In the genomic region with DNA sequence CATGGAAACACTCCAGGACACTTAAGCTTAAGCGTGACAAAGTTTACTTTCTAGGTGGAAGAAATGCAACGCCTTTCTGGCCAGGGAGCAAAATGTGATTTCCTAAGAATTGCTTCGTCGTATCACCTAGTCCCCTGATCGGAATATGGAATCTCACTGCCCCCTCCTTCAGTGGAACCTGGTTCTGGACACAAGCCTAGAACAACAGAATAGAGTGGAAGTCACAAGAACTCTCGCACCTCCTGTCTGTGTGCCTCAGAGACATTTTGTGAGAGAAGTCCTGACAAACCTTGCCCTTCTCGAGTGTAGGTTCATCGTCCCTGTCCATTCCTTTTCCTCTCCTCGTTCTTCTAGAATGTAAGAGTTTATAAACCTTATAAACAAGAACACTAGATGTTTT, we compare ENCODE assay signal across 8 mouse cellular contexts. TPM values are rescaled to one million over a fixed set of nuclear protein-coding genes. Genes with fewer than 3 reads are reported as not detected.
DNase-seq lines count a peak whose midpoint lies in the region; ATAC-seq and TF ChIP-seq lines count a peak whose summit lies in the region.

No protein-coding gene starts in this region.

- 51% methylated on average over 9 of the region's 9 CpGs for WGBS in heart, embryonic 13.5 days
- 72% methylated on average over 9 of the region's 9 CpGs for WGBS in hindbrain, embryonic 15.5 days
- 75% methylated on average over 9 of the region's 9 CpGs for WGBS in midbrain, embryonic 14.5 days

- no peaks in the 10 kb centered on the region for H3K27me3 ChIP-seq in heart, embryonic 13.5 days (replicated peaks)
- H3K27me3 ChIP-seq in hindbrain, embryonic 15.5 days: no peaks in the 10 kb centered on the region
- no peaks in the 10 kb centered on the region for H3K27me3 ChIP-seq in midbrain, embryonic 14.5 days (ENCODE audit: control insufficient read depth, insufficient read depth, low read length)

- ATAC-seq in heart, embryonic 13.5 days (ENCODE audit: extremely low read depth, insufficient number of reproducible peaks, low FRiP score, low TSS enrichment): no peak
- no peak for ATAC-seq in hindbrain, embryonic 15.5 days (ENCODE audit: low FRiP score, low read depth)
- ATAC-seq in midbrain, embryonic 14.5 days (ENCODE audit: low FRiP score, low TSS enrichment): no peak

- H3K4me2 ChIP-seq in heart, embryonic 13.5 days: peak overlapping the region; percentile 86
- H3K4me2 ChIP-seq in hindbrain, embryonic 15.5 days: peak overlapping the region; percentile 87
- peak overlapping the region; percentile 76 for H3K4me2 ChIP-seq in midbrain, embryonic 14.5 days (ENCODE audit: low read length)

- H3K27ac ChIP-seq in heart, embryonic 13.5 days (replicated peaks): peak overlapping the region; percentile 96
- peak overlapping the region; percentile 72; the same call in 1 of the 2 replicates for H3K27ac ChIP-seq in bone marrow macrophage, adult 2 months (ENCODE audit: insufficient read depth, low read depth, low read length)
- H3K27ac ChIP-seq in hindbrain, embryonic 15.5 days (replicated peaks): peak overlapping the region; percentile 69
- no peak overlapping the region for H3K27ac ChIP-seq in midbrain, embryonic 14.5 days (replicated peaks; ENCODE audit: low read depth, low read length)

- H3K4me1 ChIP-seq in heart, embryonic 13.5 days: peaks cover 10% of the 10 kb centered on the region
- peaks cover 5% of the 10 kb centered on the region; the same call in 1 of the 2 replicates for H3K4me1 ChIP-seq in bone marrow macrophage, adult 2 months (ENCODE audit: control insufficient read depth, insufficient read depth, low read length)
- H3K4me1 ChIP-seq in hindbrain, embryonic 15.5 days (replicated peaks): peaks cover 13% of the 10 kb centered on the region
- peaks cover 4% of the 10 kb centered on the region; the same call in 1 of the 2 replicates for H3K4me1 ChIP-seq in midbrain, embryonic 14.5 days (ENCODE audit: control insufficient read depth, insufficient read depth, low read length)

- no peak for TF ChIP-seq CTCF in bone marrow macrophage, adult 2 months (IDR thresholded peaks at IDR 0.05; ENCODE audit: low read depth, low read length)

- no peaks in the 10 kb centered on the region; the same call in 1 of the 2 replicates for H3K9me3 ChIP-seq in heart, embryonic 13.5 days
- no peaks in the 10 kb centered on the region for H3K9me3 ChIP-seq in hindbrain, embryonic 15.5 days
- H3K9me3 ChIP-seq in midbrain, embryonic 14.5 days (ENCODE audit: control insufficient read depth, low read length): no peaks in the 10 kb centered on the region

- peak overlapping the region; percentile 90 for H3K9ac ChIP-seq in heart, embryonic 13.5 days
- peak overlapping the region; percentile 45 for H3K9ac ChIP-seq in hindbrain, embryonic 15.5 days
- H3K9ac ChIP-seq in midbrain, embryonic 14.5 days (replicated peaks; ENCODE audit: low read length): peak overlapping the region; percentile 61

- peak overlapping the region; percentile 80 for H3K4me3 ChIP-seq in heart, embryonic 13.5 days
- peak overlapping the region; percentile 74 for H3K4me3 ChIP-seq in bone marrow macrophage, adult 2 months (ENCODE audit: insufficient read depth, low read length)
- peak overlapping the region; percentile 52 for H3K4me3 ChIP-seq in hindbrain, embryonic 15.5 days
- H3K4me3 ChIP-seq in midbrain, embryonic 14.5 days (replicated peaks; ENCODE audit: low read depth, low read length): peak overlapping the region; percentile 46

- no peak for TF ChIP-seq POLR2A in bone marrow macrophage, adult 2 months (IDR thresholded peaks at IDR 0.05; ENCODE audit: borderline replicate concordance, low read depth, low read length)

- H3K36me3 ChIP-seq in heart, embryonic 13.5 days: peaks cover 13% of the 10 kb centered on the region
- no peaks in the 10 kb centered on the region for H3K36me3 ChIP-seq in hindbrain, embryonic 15.5 days
- H3K36me3 ChIP-seq in midbrain, embryonic 14.5 days (ENCODE audit: control insufficient read depth, insufficient read depth, low read length): no peaks in the 10 kb centered on the region

- no peak for DNase-seq in heart, postnatal 4 days
- DNase-seq in midbrain, embryonic 14.5 days: no peak
- DNase-seq in layer of hippocampus, postnatal 14 days (ENCODE audit: low spot score in 2 of 2): no peak
- DNase-seq in thymus, postnatal 36 days: no peak
- DNase-seq in cerebellum, postnatal 4 days (ENCODE audit: low spot score in 2 of 2): no peak

RNA-seq across cellular contexts. Expression of a gene that starts 0.7 kb away (rescaled TPM):
- 1.2 and 2.2 TPM in 2 replicates for polyA plus RNA-seq in heart, embryonic 13.5 days (2015; fragmentation: Nextera tagmentation; extraction: Ambion mirVana)
- total RNA-seq in heart, postnatal 4 days (2021): 1 to 10 TPM in 1 of 2 experiments, under 1 TPM in 1; 0.79 to 1.4 TPM
- 6.2 and 7.1 TPM in 2 replicates for polyA plus RNA-seq in bone marrow macrophage, adult 2 months (2012; ENCODE audit: insufficient read depth, insufficient read length, missing spikeins)
- 0.85 and 2.0 TPM in 2 replicates for polyA plus RNA-seq in hindbrain, embryonic 15.5 days (2015; fragmentation: Nextera tagmentation; extraction: Ambion mirVana)
- 1.0 and 2.0 TPM in 2 replicates for polyA plus RNA-seq in midbrain, embryonic 14.5 days (2014; fragmentation: Nextera tagmentation; extraction: Ambion mirVana)
- total RNA-seq in layer of hippocampus, postnatal 14 days (2021): 1 to 10 TPM; 2.3 to 2.7 TPM

RNA-seq across cellular contexts. Expression of a gene that starts 8.4 kb away (rescaled TPM):
- polyA plus RNA-seq in heart, embryonic 13.5 days (2015; fragmentation: Nextera tagmentation; extraction: Ambion mirVana): 0.11 and 0.60 TPM in 2 replicates
- under 1 TPM in 1 of 2 experiments, not detected in 1; 0.21 TPM for total RNA-seq in heart, postnatal 4 days (2021)
- 0.90 and 1.5 TPM in 2 replicates for polyA plus RNA-seq in bone marrow macrophage, adult 2 months (2012; ENCODE audit: insufficient read depth, insufficient read length, missing spikeins)
- polyA plus RNA-seq in hindbrain, embryonic 15.5 days (2015; fragmentation: Nextera tagmentation; extraction: Ambion mirVana): 0.06 and 0.20 TPM in 2 replicates
- polyA plus RNA-seq in midbrain, embryonic 14.5 days (2014; fragmentation: Nextera tagmentation; extraction: Ambion mirVana): not detected in 2 replicates
- under 1 TPM; 0.12 to 0.44 TPM for total RNA-seq in layer of hippocampus, postnatal 14 days (2021)

RNA-seq across cellular contexts. Expression of a gene that starts 9.9 kb away (rescaled TPM):
- 2.8 and 3.0 TPM in 2 replicates for polyA plus RNA-seq in heart, embryonic 13.5 days (2015; fragmentation: Nextera tagmentation; extraction: Ambion mirVana)
- 1 to 10 TPM in 1 of 2 experiments, under 1 TPM in 1; 0.97 to 2.1 TPM for total RNA-seq in heart, postnatal 4 days (2021)
- not detected in 2 replicates for polyA plus RNA-seq in bone marrow macrophage, adult 2 months (2012; ENCODE audit: insufficient read depth, insufficient read length, missing spikeins)
- 8.9 TPM in 2 replicates for polyA plus RNA-seq in hindbrain, embryonic 15.5 days (2015; fragmentation: Nextera tagmentation; extraction: Ambion mirVana)
- polyA plus RNA-seq in midbrain, embryonic 14.5 days (2014; fragmentation: Nextera tagmentation; extraction: Ambion mirVana): 12.4 and 12.6 TPM in 2 replicates
- 1 to 10 TPM; 2.9 to 3.5 TPM for total RNA-seq in layer of hippocampus, postnatal 14 days (2021)

RNA-seq across cellular contexts. Expression of a gene that starts 13.8 kb away (rescaled TPM):
- 1.4 and 1.5 TPM in 2 replicates for polyA plus RNA-seq in heart, embryonic 13.5 days (2015; fragmentation: Nextera tagmentation; extraction: Ambion mirVana)
- 1 to 10 TPM; 2.0 to 3.1 TPM for total RNA-seq in heart, postnatal 4 days (2021)
- 3.1 and 3.8 TPM in 2 replicates for polyA plus RNA-seq in bone marrow macrophage, adult 2 months (2012; ENCODE audit: insufficient read depth, insufficient read length, missing spikeins)
- polyA plus RNA-seq in hindbrain, embryonic 15.5 days (2015; fragmentation: Nextera tagmentation; extraction: Ambion mirVana): 4.0 and 4.4 TPM in 2 replicates
- 5.5 and 5.8 TPM in 2 replicates for polyA plus RNA-seq in midbrain, embryonic 14.5 days (2014; fragmentation: Nextera tagmentation; extraction: Ambion mirVana)
- total RNA-seq in layer of hippocampus, postnatal 14 days (2021): 10 to 100 TPM in 1 of 2 experiments, 1 to 10 TPM in 1; 9.4 to 10.6 TPM

RNA-seq across cellular contexts. Expression of a gene that starts 46.7 kb away (rescaled TPM):
- 2.1 and 2.3 TPM in 2 replicates for polyA plus RNA-seq in heart, embryonic 13.5 days (2015; fragmentation: Nextera tagmentation; extraction: Ambion mirVana)
- total RNA-seq in heart, postnatal 4 days (2021): 1 to 10 TPM; 1.4 to 1.6 TPM
- 0.83 and 1.4 TPM in 2 replicates for polyA plus RNA-seq in bone marrow macrophage, adult 2 months (2012; ENCODE audit: insufficient read depth, insufficient read length, missing spikeins)
- 5.7 and 6.7 TPM in 2 replicates for polyA plus RNA-seq in hindbrain, embryonic 15.5 days (2015; fragmentation: Nextera tagmentation; extraction: Ambion mirVana)
- polyA plus RNA-seq in midbrain, embryonic 14.5 days (2014; fragmentation: Nextera tagmentation; extraction: Ambion mirVana): 9.3 and 10.2 TPM in 2 replicates
- total RNA-seq in layer of hippocampus, postnatal 14 days (2021): 1 to 10 TPM; 4.4 to 5.0 TPM
